8 mouse cellular contexts compared by ENCODE assay signal in the genomic region with DNA sequence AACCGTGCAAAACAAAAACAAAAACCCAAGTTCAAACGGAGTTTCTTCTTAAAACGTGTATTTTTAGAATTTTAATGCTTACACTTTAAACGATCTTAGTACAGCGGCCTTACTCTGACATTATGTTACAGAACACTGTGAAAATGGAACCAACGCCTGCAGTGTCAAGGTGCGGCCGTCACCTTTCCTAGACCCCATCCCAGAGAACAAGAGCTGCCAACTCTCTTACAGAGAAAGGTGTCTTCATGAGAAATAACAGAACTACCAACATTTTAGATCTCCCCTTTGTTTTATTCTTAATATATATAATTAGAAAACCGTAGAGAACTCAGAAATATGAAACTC. TPM values are rescaled to one million over a fixed set of nuclear protein-coding genes. Genes with fewer than 3 reads are reported as not detected.
DNase-seq lines count a peak whose midpoint lies in the region; ATAC-seq and TF ChIP-seq lines count a peak whose summit lies in the region.

No protein-coding gene starts in this region.

- peak overlapping the region; percentile 81 for H3K27ac ChIP-seq in heart, embryonic 10.5 days
- H3K27ac ChIP-seq in forebrain, embryonic 16.5 days (ENCODE audit: low read length), result peak overlapping the region; percentile 67
- H3K27ac ChIP-seq in liver, postnatal 0 days (ENCODE audit: low read depth), result peak overlapping the region; percentile 72

- intact Hi-C loops in heart, postnatal 25 days (cut with DNase I), result loop anchor here (5.0 kb wide), 2 partner anchors 57 to 227 kb away; a partner anchor contains a TSS

- peak overlapping the region; percentile 46 for H3K9ac ChIP-seq in forebrain, embryonic 16.5 days (replicated peaks; ENCODE audit: low read depth, low read length)
- peak overlapping the region; percentile 54 for H3K9ac ChIP-seq in liver, postnatal 0 days (replicated peaks)

- WGBS in heart, embryonic 10.5 days, result 18% methylated on average over 9 of the region's 9 CpGs
- WGBS in forebrain, embryonic 16.5 days, result 18% methylated on average over 9 of the region's 9 CpGs
- 11% methylated on average over 9 of the region's 9 CpGs for WGBS in liver, postnatal 0 days (ENCODE audit: insufficient replicate concordance)

- ATAC-seq in forebrain, embryonic 16.5 days, result peak; percentile 26; the same call in 1 of the 2 replicates
- ATAC-seq in liver, postnatal 0 days, result peak; percentile 42

- H3K4me1 ChIP-seq in heart, embryonic 10.5 days, result peaks cover 15% of the 10 kb centered on the region
- H3K4me1 ChIP-seq in E14TG2a.4 (replicated peaks; ENCODE audit: low read depth, low read length), result peaks cover 31% of the 10 kb centered on the region
- peaks cover 11% of the 10 kb centered on the region for H3K4me1 ChIP-seq in forebrain, embryonic 16.5 days (replicated peaks; ENCODE audit: control insufficient read depth, insufficient read depth, low read length)
- peaks cover 15% of the 10 kb centered on the region for H3K4me1 ChIP-seq in liver, postnatal 0 days (ENCODE audit: insufficient read depth)

- H3K36me3 ChIP-seq in heart, embryonic 10.5 days, result peaks cover 60% of the 10 kb centered on the region
- peaks cover 70% of the 10 kb centered on the region for H3K36me3 ChIP-seq in E14TG2a.4 (ENCODE audit: insufficient read depth, low read length)
- H3K36me3 ChIP-seq in forebrain, embryonic 16.5 days (ENCODE audit: control insufficient read depth, insufficient read depth), result peaks cover 16% of the 10 kb centered on the region
- H3K36me3 ChIP-seq in liver, postnatal 0 days (replicated peaks; ENCODE audit: insufficient read depth, low read length), result peaks cover 38% of the 10 kb centered on the region

- H3K4me2 ChIP-seq in forebrain, embryonic 16.5 days (ENCODE audit: low read length), result peak overlapping the region; percentile 97
- H3K4me2 ChIP-seq in liver, postnatal 0 days (ENCODE audit: low read depth, low read length), result peak overlapping the region; percentile 95

- no peaks in the 10 kb centered on the region for H3K9me3 ChIP-seq in heart, embryonic 10.5 days
- H3K9me3 ChIP-seq in E14TG2a.4 (ENCODE audit: low read length), result no peaks in the 10 kb centered on the region
- H3K9me3 ChIP-seq in forebrain, embryonic 16.5 days (ENCODE audit: control insufficient read depth, low read length), result no peaks in the 10 kb centered on the region
- no peaks in the 10 kb centered on the region for H3K9me3 ChIP-seq in liver, postnatal 0 days (ENCODE audit: low read length)

- H3K4me3 ChIP-seq in heart, embryonic 10.5 days, result peak overlapping the region; percentile 85
- peak overlapping the region; percentile 100 for H3K4me3 ChIP-seq in E14TG2a.4 (replicated peaks; ENCODE audit: low read length)
- H3K4me3 ChIP-seq in forebrain, embryonic 16.5 days (replicated peaks; ENCODE audit: low read length), result peak overlapping the region; percentile 74
- H3K4me3 ChIP-seq in liver, postnatal 0 days (ENCODE audit: low read depth, low read length), result peak overlapping the region; percentile 67

- DNase-seq in heart, embryonic 10.5 days (ENCODE audit: low spot score), result no peak
- DNase-seq in heart, postnatal 25 days (ENCODE audit: low spot score), result no peak
- no peak for DNase-seq in liver, postnatal 0 days
- DNase-seq in MN1 (ENCODE audit: low spot score), result no peak
- DNase-seq in cerebellum, adult 18-20 months, result no peak
- DNase-seq in spleen, adult 18-20 months, result no peak

- H3K27me3 ChIP-seq in heart, embryonic 10.5 days (ENCODE audit: insufficient read depth, poor library complexity, severe bottlenecking), result no peaks in the 10 kb centered on the region
- no peaks in the 10 kb centered on the region for H3K27me3 ChIP-seq in E14TG2a.4 (ENCODE audit: insufficient read depth, low read length)
- H3K27me3 ChIP-seq in forebrain, embryonic 16.5 days (replicated peaks; ENCODE audit: control insufficient read depth, insufficient read depth, low read length), result no peaks in the 10 kb centered on the region
- no peaks in the 10 kb centered on the region for H3K27me3 ChIP-seq in liver, postnatal 0 days (ENCODE audit: insufficient read depth, low read length)

- TF ChIP-seq CTCF in E14TG2a.4 (conservative IDR thresholded peaks at IDR 0.05; ENCODE audit: low read length), result no peak
- no peak for TF ChIP-seq CTCF in liver, postnatal 0 days (IDR thresholded peaks at IDR 0.05; ENCODE audit: low read depth)

- no peak for TF ChIP-seq EP300 in liver, postnatal 0 days (IDR thresholded peaks at IDR 0.05; ENCODE audit: low read depth)

RNA-seq across cellular contexts. Expression of a gene that starts 0.4 kb away (rescaled TPM):
- 18.0 and 23.1 TPM in 2 replicates for polyA plus RNA-seq in heart, embryonic 10.5 days (2016; fragmentation: Nextera tagmentation; extraction: Ambion mirVana)
- total RNA-seq in heart, postnatal 25 days (2021), result 1 to 10 TPM; 8.4 to 9.3 TPM
- polyA plus RNA-seq in forebrain, embryonic 16.5 days (2015; fragmentation: Nextera tagmentation; extraction: Ambion mirVana), result 24.5 TPM in 2 replicates
- polyA plus RNA-seq in liver, postnatal 0 days (2015; fragmentation: Nextera tagmentation; extraction: Ambion mirVana), result 5.3 and 6.1 TPM in 2 replicates

RNA-seq across cellular contexts. Expression of a gene that starts 15.8 kb away (rescaled TPM):
- polyA plus RNA-seq in heart, embryonic 10.5 days (2016; fragmentation: Nextera tagmentation; extraction: Ambion mirVana), result 32.8 and 34.9 TPM in 2 replicates
- total RNA-seq in heart, postnatal 25 days (2021), result 100 to 1,000 TPM; 500 to 510 TPM
- 22.9 and 29.4 TPM in 2 replicates for polyA plus RNA-seq in forebrain, embryonic 16.5 days (2015; fragmentation: Nextera tagmentation; extraction: Ambion mirVana)
- polyA plus RNA-seq in liver, postnatal 0 days (2015; fragmentation: Nextera tagmentation; extraction: Ambion mirVana), result 20.8 and 23.9 TPM in 2 replicates

RNA-seq across cellular contexts. Expression of a gene that starts 59.1 kb away (rescaled TPM):
- polyA plus RNA-seq in heart, embryonic 10.5 days (2016; fragmentation: Nextera tagmentation; extraction: Ambion mirVana), result 11.1 and 13.5 TPM in 2 replicates
- 10 to 100 TPM; 40.2 to 44.4 TPM for total RNA-seq in heart, postnatal 25 days (2021)
- polyA plus RNA-seq in forebrain, embryonic 16.5 days (2015; fragmentation: Nextera tagmentation; extraction: Ambion mirVana), result 21.6 and 22.8 TPM in 2 replicates
- polyA plus RNA-seq in liver, postnatal 0 days (2015; fragmentation: Nextera tagmentation; extraction: Ambion mirVana), result 13.9 and 14.7 TPM in 2 replicates
